Mouse (Mus musculus) gastrocnemius, postnatal 25 days (tissue): ENCODE results near the gene Eid1. TPM values are rescaled to one million over a fixed set of nuclear protein-coding genes. Genes with fewer than 3 reads are reported as not detected.

Experiments used
- DNase-seq: peaks from one replicate; pipeline ENCODE4 v3.0.0; 2022
- total RNA-seq, 2 experiments: library from RNA; stranded (reverse); gene quantifications; 1 replicate in 1 of 2; 2 replicates in 1 of 2; pipeline ENCODE4 v1.2.3; 2021

Gene Eid1
- total RNA-seq, 2 experiments from 2014 or later: 27.8 to 35.7 TPM

DNA sequence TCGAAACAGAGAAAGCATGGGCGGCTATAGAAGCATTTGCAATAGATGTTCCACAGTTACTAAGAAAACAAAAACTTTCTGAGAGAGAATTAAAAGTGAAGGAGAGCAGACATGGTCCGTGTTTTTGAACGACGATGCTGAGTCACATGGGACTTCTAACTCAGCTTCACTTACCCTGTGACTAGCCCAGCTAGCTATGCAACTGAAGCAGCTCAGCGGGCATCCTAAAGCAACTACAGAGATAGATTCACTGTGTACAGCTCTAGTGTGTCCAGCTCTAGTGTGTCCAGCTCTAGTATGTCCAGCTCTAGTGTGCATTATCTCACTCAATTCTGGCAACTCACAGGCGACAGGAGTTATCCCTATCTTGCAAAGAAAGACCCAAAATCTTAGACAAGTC, 5.2 kb upstream of the Eid1 start:
- no peak for DNase-seq

DNA sequence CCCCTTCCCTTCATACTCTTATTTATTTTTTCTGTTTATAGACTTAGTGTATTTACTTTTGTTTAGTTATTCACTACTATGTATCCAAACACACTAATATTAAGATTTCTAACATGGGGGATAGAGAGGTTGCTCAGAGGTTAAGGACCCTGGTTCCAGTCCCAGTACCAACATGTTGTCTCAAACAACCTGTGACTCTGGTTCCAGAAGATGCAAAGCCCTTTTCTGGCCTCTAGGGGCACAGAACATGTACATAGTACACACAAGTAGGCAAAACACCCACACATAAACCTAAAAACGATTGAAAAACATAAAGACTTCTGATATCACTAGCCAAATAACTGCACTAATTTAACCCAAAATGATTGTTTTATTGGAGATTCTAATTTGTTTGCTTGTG, 2.0 kb upstream of the Eid1 start:
- DNase-seq: no peak

- DNase-seq: no peak
These were observed 333 bp upstream of the Eid1 start for GRCm38 (mm10) chr2:125672568-125672956.

DNA sequence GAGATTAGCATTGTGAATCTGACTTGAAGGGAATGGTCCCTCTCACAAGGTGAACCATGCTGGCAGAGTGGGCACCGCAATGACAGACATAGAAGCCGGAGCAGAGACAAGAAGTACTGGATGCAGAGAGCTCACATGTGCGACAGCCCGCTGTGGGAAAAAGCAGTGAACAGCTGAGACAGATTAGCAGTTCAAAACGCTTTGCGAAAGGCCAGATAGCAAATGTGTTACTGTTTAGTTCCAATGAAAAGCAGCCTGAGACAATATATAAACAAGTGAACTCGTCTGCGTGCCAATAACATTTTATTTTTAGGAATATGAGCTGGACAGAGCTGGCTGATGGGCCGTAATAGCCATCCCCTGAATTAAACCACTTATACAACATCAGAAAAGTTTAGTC, 8.9 kb downstream of the Eid1 start:
- DNase-seq: no peak

- no peak for DNase-seq
These were observed 11.0 kb downstream of the Eid1 start for GRCm38 (mm10) chr2:125683895-125684294.

- DNase-seq: no peak
These were observed 11.9 kb downstream of the Eid1 start for GRCm38 (mm10) chr2:125684559-125685440.

DNA sequence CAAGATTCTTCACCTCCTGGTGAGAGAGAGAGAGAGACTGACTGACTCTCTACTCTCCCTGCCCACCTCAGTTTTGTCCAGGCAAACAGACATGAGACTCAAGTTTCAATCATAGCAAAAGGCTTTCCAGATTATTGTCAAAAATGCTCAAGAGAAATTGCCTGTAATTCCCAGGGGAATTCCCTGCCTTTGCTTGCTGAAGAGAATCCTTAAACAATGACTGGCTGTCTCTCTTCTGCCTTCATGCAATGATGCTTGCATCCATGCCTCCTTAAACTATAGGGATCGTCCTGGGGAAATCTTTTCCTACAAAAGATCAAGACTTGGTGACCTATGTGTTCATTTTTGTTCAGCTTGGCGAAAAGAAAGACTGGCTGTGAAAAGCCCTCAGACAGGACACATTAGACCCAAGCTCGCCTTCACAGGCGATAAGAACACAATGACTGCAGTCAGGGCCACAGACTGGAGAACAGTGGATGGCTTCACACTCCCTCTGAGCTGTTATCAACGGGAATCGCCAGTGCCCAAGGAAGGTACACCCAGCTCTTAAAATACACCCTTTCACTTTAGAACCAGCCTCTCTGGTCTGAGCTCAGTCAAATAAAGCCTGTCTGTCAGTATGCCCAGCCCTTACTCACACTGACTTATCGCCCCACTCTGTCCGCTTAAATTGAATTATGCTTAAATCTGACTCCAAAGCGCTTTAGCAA, 12.7 kb downstream of the Eid1 start:
- DNase-seq: no peak

DNA sequence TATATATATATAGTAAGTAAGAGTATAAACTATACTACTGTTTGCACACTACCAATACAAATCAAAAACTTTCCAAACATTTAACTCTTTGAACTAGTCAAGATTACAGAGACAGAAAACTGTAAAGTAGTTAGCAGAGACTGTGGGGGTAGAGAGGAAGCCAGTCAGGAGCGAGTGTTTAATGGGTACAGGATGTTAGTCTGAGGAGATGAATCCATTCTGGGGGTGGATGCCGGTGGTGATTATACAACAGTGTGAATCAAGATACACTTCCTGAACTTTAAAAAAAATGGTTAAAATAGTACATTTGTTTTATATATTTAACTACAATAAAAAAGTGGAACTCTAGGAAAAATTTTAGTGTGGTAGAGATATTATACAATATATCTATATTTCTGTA, 19.1 kb downstream of the Eid1 start:
- DNase-seq: no peak

DNA sequence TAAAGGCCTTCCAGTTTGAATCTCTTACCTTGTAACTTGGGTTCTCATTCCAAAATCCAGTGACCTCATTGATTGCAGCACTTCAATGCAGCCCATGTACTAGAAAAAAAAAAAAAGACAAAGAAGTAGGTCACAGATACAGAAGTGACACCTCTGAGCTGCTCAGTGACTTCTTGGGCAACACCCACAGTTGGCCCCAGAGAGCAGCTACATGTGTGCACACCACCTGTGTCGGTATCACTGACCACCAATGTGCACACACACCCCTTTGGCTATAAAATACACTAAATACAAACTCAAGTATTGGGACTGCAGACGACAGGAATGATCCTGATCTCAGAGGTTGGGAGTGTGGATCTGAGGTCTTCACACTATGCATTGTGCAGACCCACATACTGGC, 21.9 kb downstream of the Eid1 start:
- no peak for DNase-seq

DNA sequence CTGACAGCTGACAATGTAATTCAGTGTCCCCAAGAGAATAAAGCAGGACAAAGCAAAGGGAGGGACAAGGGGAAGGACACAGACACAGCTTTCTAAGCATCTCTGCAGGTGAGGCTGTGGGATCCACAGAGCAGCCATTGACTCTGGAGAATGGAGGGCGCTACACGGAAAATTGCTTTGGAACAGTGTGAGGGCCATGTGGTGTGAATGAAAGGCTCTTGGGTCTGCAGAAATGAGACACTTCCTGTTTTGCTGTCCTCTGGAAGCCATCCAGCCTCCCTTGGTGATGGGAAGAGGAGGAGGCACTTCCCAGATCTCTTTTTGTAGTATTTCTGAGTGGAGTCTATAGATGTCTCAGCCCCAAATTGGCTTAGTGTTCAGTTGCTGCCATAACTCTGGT, 23.3 kb downstream of the Eid1 start:
- DNase-seq: no peak

- no peak for DNase-seq
These were observed 28.7 kb downstream of the Eid1 start for GRCm38 (mm10) chr2:125701606-125702005.

- DNase-seq: no peak
These were observed 30.0 kb downstream of the Eid1 start for GRCm38 (mm10) chr2:125702851-125703250.

- DNase-seq: no peak
These were observed 32.2 kb downstream of the Eid1 start for GRCm38 (mm10) chr2:125704907-125705631.

- DNase-seq: no peak
These were observed 33.6 kb downstream of the Eid1 start for GRCm38 (mm10) chr2:125706510-125706921.

GRCm38 (mm10) chr2:125716599-125716998, 43.7 kb downstream of the Eid1 start:
- DNase-seq: no peak

GRCm38 (mm10) chr2:125723086-125723407, 50.2 kb downstream of the Eid1 start:
- no peak for DNase-seq

- peak; percentile 32 for DNase-seq
These were observed 50.7 kb downstream of the Eid1 start for GRCm38 (mm10) chr2:125723408-125724085.

DNA sequence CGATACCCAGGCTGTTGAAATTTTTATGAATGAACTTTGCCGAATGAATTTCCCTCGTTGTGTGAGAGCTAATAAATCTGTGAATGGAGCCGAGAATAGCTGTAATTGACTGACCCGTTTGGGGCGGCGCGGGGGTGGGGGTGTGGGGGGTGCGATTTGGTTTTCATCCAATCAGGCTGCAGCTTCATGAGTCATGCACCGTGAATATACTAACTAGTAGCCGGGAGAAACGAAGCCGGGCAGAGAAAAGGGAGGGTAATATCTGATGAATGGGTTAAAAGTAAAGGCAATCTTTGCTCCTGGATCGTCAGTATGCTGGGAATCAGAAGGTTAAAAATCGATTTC, 51.2 kb downstream of the Eid1 start, which contains the start of gene Shc4:
TSS of gene Shc4 (minus strand) at position 63 of the 345 bp plus-strand sequence.
- no peak for DNase-seq
